Mouse (Mus musculus): ENCODE data around the gene Nploc4.

GRCm38 (mm10) chr11:120386632-120387031, 50.9 kb downstream of the Nploc4 start:
- TF ChIP-seq CTCF (IDR thresholded peaks at IDR 0.05; ENCODE audit: low read depth, low read length): no peak
- no peak for TF ChIP-seq POLR2A (IDR thresholded peaks at IDR 0.05; ENCODE audit: insufficient read depth, low read length)
- TF ChIP-seq EP300 (IDR thresholded peaks at IDR 0.05; ENCODE audit: insufficient read depth, low read depth, low read length): no peak
